Mouse (Mus musculus) embryonic facial prominence, embryonic 10.5 days (tissue): Measurements from ENCODE around the gene Gm20517. TPM values are rescaled to one million over a fixed set of nuclear protein-coding genes. Genes with fewer than 3 reads are reported as not detected.

ENCODE experiments used
- DNase-seq: peaks from one replicate; pipeline ENCODE4 v3.0.0-alpha.2; 2017; ENCODE audit warnings: low spot score
- H3K27ac ChIP-seq: fragments of 300-500 bp; sonication (generic); replicated peaks from 2 replicates; pipeline ENCODE4 v1.5.1; 2016; ENCODE audit warnings: mild to moderate bottlenecking
- H3K27me3 ChIP-seq: fragments of 300-500 bp; sonication (generic); replicated peaks from 2 replicates; pipeline ENCODE4 v1.6.1; 2016; ENCODE audit warnings: low read depth, mild to moderate bottlenecking; ENCODE audit not compliant: poor library complexity, severe bottlenecking
- H3K36me3 ChIP-seq: fragments of 300-500 bp; sonication (generic); replicated peaks from 2 replicates; pipeline ENCODE4 v1.6.1; 2016; ENCODE audit warnings: mild to moderate bottlenecking, moderate library complexity
- H3K4me1 ChIP-seq: fragments of 300-500 bp; sonication (generic); 2 replicates; pipeline ENCODE4 v1.6.1; 2016
- H3K4me3 ChIP-seq: fragments of 300-500 bp; sonication (generic); 2 replicates; pipeline ENCODE4 v1.5.1; 2016; ENCODE audit warnings: mild to moderate bottlenecking, moderate library complexity
- H3K9me3 ChIP-seq: fragments of 300-500 bp; sonication (generic); 2 replicates; pipeline ENCODE4 v1.6.1; 2016; ENCODE audit warnings: mild to moderate bottlenecking
- WGBS: fragments of 180-500 bp; shearing (Covaris S2); methylation state at CpG from one replicate; pipeline ENCODE4 v1.1.7; 2016; 5-methylcytosine and 5-hydroxymethylcytosine counted together
- polyA plus RNA-seq: library from polyadenylated mRNA; unstranded; fragments of >200 nt; fragmentation: Nextera tagmentation; extraction: Ambion mirVana; gene quantifications from 2 replicates; pipeline ENCODE4 v1.2.1, GENCODE M21; 2016

Gm20517 gene
- polyA plus RNA-seq, 1 experiment from 2014 or later, result 1.6 TPM

GRCm38 (mm10) chr17:47588517-47588916 lies 22.9 kb upstream of the Gm20517 start:
- H3K4me1 ChIP-seq, result peaks cover 16% of the 10 kb centered on the region
- DNase-seq, result no peak
- no peaks in the 10 kb centered on the region for H3K27me3 ChIP-seq
- no peak overlapping the region for H3K27ac ChIP-seq
- WGBS, result 78% methylated on average over 8 of the region's 8 CpGs
- H3K4me3 ChIP-seq, result no peak overlapping the region
- no peaks in the 10 kb centered on the region for H3K36me3 ChIP-seq
- H3K9me3 ChIP-seq, result no peaks in the 10 kb centered on the region

DNA sequence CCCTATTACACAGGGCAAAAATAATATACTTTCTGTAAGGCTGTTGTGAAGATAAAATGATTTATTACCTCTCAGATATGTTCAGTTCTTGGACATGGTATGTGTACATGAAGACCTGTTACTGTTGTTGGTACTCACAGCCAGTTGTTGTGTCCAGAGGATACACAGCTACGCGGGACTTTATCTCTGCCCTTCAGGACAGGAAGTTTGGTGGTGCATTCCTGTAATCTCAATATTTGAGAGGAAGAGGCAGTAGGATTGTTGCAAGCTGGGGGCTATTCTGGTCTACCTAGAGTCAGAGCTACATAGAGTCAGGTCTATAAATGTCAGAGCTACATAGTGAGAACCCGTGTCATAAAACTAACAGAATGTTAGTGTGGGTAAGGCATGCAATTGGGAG lies 20.3 kb upstream of the Gm20517 start:
- Histone ChIP-seq H3K4me1 (peaks cover 31% of the 10 kb centered on the region), H3K27me3 (no peaks in the 10 kb centered on the region), H3K9me3 (no peaks in the 10 kb centered on the region), H3K36me3 (no peaks in the 10 kb centered on the region; the same call in 1 of the 2 replicates), H3K4me3 (no peak overlapping the region), H3K27ac (no peak overlapping the region)
- no peak for DNase-seq
- WGBS, result 86% methylated on average over 3 of the region's 3 CpGs

- Histone ChIP-seq H3K36me3 (peaks cover 20% of the 10 kb centered on the region), H3K27ac (peak overlapping the region; percentile 91), H3K4me1 (peaks cover 54% of the 10 kb centered on the region), H3K9me3 (no peaks in the 10 kb centered on the region), H3K27me3 (no peaks in the 10 kb centered on the region), H3K4me3 (peak overlapping the region; percentile 96)
- under 1% methylated on average over 63 of the region's 63 CpGs for WGBS
- peak; percentile 95 for DNase-seq
These were observed 18.1 kb upstream of the Gm20517 start for GRCm38 (mm10) chr17:47593215-47593853.

DNA sequence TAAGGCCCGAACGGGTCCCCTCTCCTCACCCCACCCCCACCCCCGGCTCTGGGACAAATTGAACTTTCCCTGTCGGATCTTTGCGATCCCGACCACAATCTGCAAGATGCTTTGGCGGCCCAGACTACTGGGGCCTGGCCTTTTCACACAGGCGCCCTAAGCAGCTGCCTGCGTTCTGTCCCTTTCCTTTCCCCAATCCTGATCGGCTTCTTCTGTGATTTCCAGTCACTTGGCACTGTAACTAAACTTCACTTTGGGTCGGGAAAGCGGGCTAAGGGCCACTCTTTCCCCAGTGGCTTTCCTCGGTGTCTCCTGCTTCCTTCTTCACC lies 17.6 kb upstream of the Gm20517 start:
- H3K9me3 ChIP-seq, result no peaks in the 10 kb centered on the region
- H3K36me3 ChIP-seq, result peaks cover 25% of the 10 kb centered on the region
- peak overlapping the region; percentile 91 for H3K27ac ChIP-seq
- no peaks in the 10 kb centered on the region for H3K27me3 ChIP-seq
- WGBS, result under 1% methylated on average over 13 of the region's 13 CpGs
- H3K4me1 ChIP-seq, result peaks cover 56% of the 10 kb centered on the region
- H3K4me3 ChIP-seq, result peak overlapping the region; percentile 96
- DNase-seq, result no peak

DNA sequence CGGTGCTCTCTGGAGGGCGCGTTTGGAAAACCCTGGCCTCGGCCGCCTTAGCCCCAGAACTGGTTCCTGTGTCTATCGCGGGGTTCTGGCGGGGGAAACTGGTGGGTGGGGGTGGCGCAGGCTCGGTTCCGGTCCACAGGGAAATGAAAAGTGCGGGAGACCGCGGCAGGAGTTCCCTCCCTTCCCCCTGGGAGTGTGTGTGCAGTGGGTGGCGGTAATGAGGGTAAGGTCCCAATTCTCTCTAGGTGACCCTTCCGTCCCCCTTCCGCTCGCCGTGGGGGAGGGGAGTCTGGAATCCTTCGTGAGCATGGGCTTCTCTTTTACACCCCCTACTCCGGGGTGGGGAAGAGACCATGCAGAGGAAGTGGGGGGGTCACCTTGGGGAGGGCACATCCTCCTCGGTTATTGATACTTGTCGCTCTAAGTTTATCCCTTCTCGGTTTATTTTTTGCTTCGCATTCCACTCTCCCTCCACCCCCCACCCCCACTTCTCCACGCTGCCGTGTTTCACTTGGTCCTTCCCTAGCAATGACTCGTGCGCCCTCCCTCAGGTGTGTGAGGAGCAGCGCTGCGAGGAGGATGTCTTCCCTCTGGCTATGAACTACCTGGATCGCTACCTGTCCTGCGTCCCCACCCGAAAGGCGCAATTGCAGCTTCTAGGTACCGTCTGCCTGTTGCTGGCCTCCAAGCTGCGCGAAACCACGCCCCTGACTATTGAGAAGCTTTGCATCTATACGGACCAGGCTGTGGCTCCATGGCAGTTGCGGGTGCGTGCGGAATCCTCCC lies 17.0 kb upstream of the Gm20517 start:
- WGBS, result under 1% methylated on average over 43 of the region's 43 CpGs
- Histone ChIP-seq H3K36me3 (peaks cover 31% of the 10 kb centered on the region), H3K27ac (peak overlapping the region; percentile 91), H3K9me3 (no peaks in the 10 kb centered on the region), H3K4me1 (peaks cover 51% of the 10 kb centered on the region), H3K4me3 (peak overlapping the region; percentile 96), H3K27me3 (no peaks in the 10 kb centered on the region)
- DNase-seq, result peak; percentile 66

GRCm38 (mm10) chr17:47594969-47595247 lies 16.5 kb upstream of the Gm20517 start:
- no peak for DNase-seq
- peaks cover 48% of the 10 kb centered on the region for H3K4me1 ChIP-seq
- under 1% methylated on average over 9 of the region's 9 CpGs for WGBS

GRCm38 (mm10) chr17:47595248-47596161 lies 15.9 kb upstream of the Gm20517 start:
- peak; percentile 88 for DNase-seq
- Histone ChIP-seq H3K9me3 (no peaks in the 10 kb centered on the region), H3K4me3 (peak overlapping the region; percentile 96), H3K27ac (peak overlapping the region; percentile 91), H3K27me3 (no peaks in the 10 kb centered on the region), H3K4me1 (peaks cover 48% of the 10 kb centered on the region), H3K36me3 (peaks cover 42% of the 10 kb centered on the region)
- WGBS, result under 1% methylated on average over 21 of the region's 21 CpGs

More at GRCm38 (mm10) chr17:47594969-47595247, 16.5 kb upstream of the Gm20517 start:
- no peaks in the 10 kb centered on the region for H3K9me3 ChIP-seq
- H3K27ac ChIP-seq, result peak overlapping the region; percentile 91
- H3K36me3 ChIP-seq, result peaks cover 36% of the 10 kb centered on the region
- no peaks in the 10 kb centered on the region for H3K27me3 ChIP-seq
- H3K4me3 ChIP-seq, result peak overlapping the region; percentile 96

DNA sequence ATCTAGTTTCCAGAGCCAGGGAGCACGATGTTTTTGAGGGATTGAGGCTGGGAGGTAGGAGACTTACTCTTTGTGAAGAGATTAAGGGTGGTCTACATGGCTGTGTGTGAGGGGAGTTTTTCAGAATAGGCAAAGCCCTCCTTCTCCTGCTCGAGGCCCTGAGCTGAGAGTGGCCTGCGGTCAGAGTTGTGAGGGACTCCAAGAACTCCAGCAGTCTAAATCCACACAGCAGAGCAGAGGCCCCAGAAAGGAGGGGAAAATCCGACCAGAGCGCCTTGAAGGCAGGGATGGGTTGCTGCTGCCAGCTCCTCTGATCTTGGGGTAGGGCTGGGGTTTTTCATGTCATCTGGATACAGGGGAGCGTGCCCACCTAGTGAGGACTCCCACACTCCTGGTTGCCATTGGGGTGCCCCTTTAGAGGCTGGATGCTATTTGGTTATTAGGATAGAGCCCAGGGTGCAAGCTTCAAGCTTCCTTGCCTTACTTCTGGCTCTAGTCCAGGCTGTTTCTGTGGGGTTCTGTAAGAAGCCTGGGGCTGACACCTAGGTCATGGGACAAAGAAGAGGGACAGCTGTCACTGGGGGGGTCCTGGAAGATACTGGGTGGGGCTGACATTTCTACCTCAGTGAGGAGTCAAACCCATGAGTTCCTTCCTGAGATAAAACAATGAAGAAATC lies 15.1 kb upstream of the Gm20517 start:
- WGBS, result 27% methylated on average over 6 of the region's 6 CpGs
- peak overlapping the region; percentile 91 for H3K27ac ChIP-seq

DNA sequence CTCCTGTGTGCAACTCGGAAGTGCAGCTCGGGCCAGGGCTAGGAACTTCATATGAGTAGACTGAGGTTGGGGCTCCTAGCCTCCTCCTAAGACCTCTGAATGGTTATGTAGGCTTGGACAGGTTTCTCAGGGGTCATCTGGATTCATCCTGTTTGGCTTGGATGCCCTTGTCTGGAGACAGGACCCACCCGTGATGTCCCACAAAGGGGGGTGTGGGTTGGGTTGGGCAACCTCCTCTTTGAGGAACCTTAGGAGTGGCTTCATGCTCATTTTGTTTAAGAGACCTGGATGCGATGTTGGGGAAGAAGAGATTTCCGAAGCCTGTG lies 14.6 kb upstream of the Gm20517 start:
- Histone ChIP-seq H3K36me3 (peaks cover 55% of the 10 kb centered on the region), H3K4me3 (peak overlapping the region; percentile 96), H3K27me3 (no peaks in the 10 kb centered on the region), H3K4me1 (peaks cover 48% of the 10 kb centered on the region), H3K9me3 (no peaks in the 10 kb centered on the region), H3K27ac (peak overlapping the region; percentile 91)
- 77% methylated on average over 5 of the region's 5 CpGs for whole genome bisulfite sequencing
- no peak for DNase-seq

More for the DNA sequence above, 15.1 kb upstream of the Gm20517 start:
- no peak for DNase-seq
- Histone ChIP-seq H3K9me3 (no peaks in the 10 kb centered on the region), H3K36me3 (peaks cover 50% of the 10 kb centered on the region), H3K27me3 (no peaks in the 10 kb centered on the region), H3K4me3 (peak overlapping the region; percentile 96), H3K4me1 (peaks cover 48% of the 10 kb centered on the region)

GRCm38 (mm10) chr17:47597261-47597660 lies 14.1 kb upstream of the Gm20517 start:
- Histone ChIP-seq H3K9me3 (no peaks in the 10 kb centered on the region), H3K36me3 (peaks cover 60% of the 10 kb centered on the region), H3K4me3 (peak overlapping the region; percentile 96), H3K4me1 (peaks cover 48% of the 10 kb centered on the region), H3K27me3 (no peaks in the 10 kb centered on the region), H3K27ac (peak overlapping the region; percentile 91)
- WGBS, result 73% methylated on average over 13 of the region's 13 CpGs
- DNase-seq, result no peak

DNA sequence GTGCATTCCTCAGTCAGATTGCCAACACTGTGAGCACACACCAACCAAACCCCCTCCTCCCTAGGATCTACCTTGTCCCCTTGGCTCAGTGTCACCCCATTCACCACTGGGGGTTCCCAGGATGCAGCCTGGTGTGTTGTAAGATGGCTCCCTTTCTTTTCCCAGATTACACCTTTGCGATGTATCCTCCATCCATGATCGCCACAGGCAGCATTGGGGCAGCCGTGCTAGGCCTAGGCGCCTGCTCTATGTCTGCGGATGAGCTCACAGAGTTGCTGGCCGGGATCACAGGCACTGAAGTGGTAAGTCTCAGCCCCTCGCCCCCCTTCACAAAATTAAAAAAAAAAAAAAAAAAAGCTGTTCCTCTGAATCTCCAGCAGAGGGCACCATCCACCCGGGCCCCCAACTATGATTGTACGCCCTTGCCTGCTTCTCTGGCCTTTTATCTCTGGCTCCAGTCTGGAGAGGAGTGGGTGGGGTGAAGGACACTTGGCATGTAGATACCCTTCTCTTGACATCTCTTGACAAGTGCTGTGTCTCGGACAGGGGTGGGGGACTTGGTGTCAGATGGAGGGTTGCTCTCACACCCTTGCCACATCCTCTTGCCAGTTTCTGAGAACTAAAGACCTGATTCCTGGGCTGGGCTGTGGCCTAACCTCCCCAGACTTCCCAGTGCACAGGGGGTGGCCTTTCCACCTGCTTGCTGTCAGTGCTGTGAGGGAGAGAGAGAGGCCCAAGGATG lies 13.4 kb upstream of the Gm20517 start:
- DNase-seq, result peak; percentile 69
- Histone ChIP-seq H3K4me3 (peak overlapping the region; percentile 96), H3K4me1 (peaks cover 43% of the 10 kb centered on the region), H3K27me3 (no peaks in the 10 kb centered on the region), H3K27ac (peak overlapping the region; percentile 91; the same call in 1 of the 2 replicates), H3K36me3 (peaks cover 67% of the 10 kb centered on the region), H3K9me3 (no peaks in the 10 kb centered on the region)
- 35% methylated on average over 10 of the region's 10 CpGs for WGBS
